In genomic region chr4:48683633-48684209, GRCm38 (mm10) we compare ENCODE assay signal across 9 mouse cellular contexts. TPM values are rescaled to one million over a fixed set of nuclear protein-coding genes. Genes with fewer than 3 reads are reported as not detected.
DNase-seq lines count a peak whose midpoint lies in the region; ATAC-seq and TF ChIP-seq lines count a peak whose summit lies in the region.
"Not testable (repeated sequence)": the region's sequence is repeated elsewhere in the genome, so short reads cannot be mapped to it uniquely, and the experiment has no call there.
"Had no signal": no experiment of that assay in that cellular context is flagged by ENCODE, and none has a peak within 500 bp of the region (broad histone marks: within the 10 kb centered on the region; RNA-seq: fewer than 3 reads in every experiment).

No protein-coding gene starts in this region.

- H3K4me1 ChIP-seq in CH12.LX (ENCODE audit: control insufficient read depth in 1 of 2, insufficient read depth in 2 of 2), result peaks cover 2 to 18% of the 10 kb centered on the region in 2 experiments; a peak in 3 of 4 replicates
- not testable (repeated sequence) for H3K4me1 ChIP-seq in cortical plate, adult 2 months (ENCODE audit: control insufficient read depth, insufficient read depth, low read length); forebrain, postnatal 0 days (ENCODE audit: insufficient read depth)

- H3K9me3 ChIP-seq in CH12.LX (replicated peaks; ENCODE audit: low read length); forebrain, postnatal 0 days (ENCODE audit: low read length): not testable (repeated sequence)

- TF ChIP-seq POLR2A in CH12.LX (IDR thresholded peaks at IDR 0.05; ENCODE audit: low read depth, low read length), result peak; percentile 84
- TF ChIP-seq POLR2A in cortical plate, adult 2 months (IDR thresholded peaks at IDR 0.05; ENCODE audit: extremely low read depth, insufficient read depth, low read length), result not testable (repeated sequence)

- in situ Hi-C loops in CH12.LX (cut with MboI; ENCODE audit: low pct_ligation_motif_present, low pct_unique_long_range_greater_than_20kb, low sequenced_read_pairs), result not testable (repeated sequence)

- H3K4me3 ChIP-seq in CH12.LX (replicated peaks in 1 of 3; ENCODE audit: low read depth in 2 of 3, low read length in 2 of 3, poor library complexity in 1 of 3), result peak overlapping the region; percentile 73 to 77 (median 74)
- H3K4me3 ChIP-seq in cortical plate, adult 2 months (ENCODE audit: insufficient read depth, low read length), result peak overlapping the region; percentile 41
- not testable (repeated sequence) for H3K4me3 ChIP-seq in forebrain, postnatal 0 days (ENCODE audit: low read depth, low read length)
- H3K4me3 ChIP-seq in layer of hippocampus, adult 2 months, result peak overlapping the region; percentile 52
- peak overlapping the region; percentile 44 for H3K4me3 ChIP-seq in left cerebral cortex, adult 2 months

- TF ChIP-seq CTCF in CH12.LX (conservative IDR thresholded peaks at IDR 0.05 in 1 of 2, IDR thresholded peaks at IDR 0.05 in 1 of 2; ENCODE audit: low read depth in 2 of 2, low read length in 2 of 2); cortical plate, adult 2 months (IDR thresholded peaks at IDR 0.05; ENCODE audit: extremely low read depth, insufficient read depth, low read length); forebrain, postnatal 0 days (IDR thresholded peaks at IDR 0.05; ENCODE audit: low read depth); layer of hippocampus, adult 2 months (conservative IDR thresholded peaks at IDR 0.05); left cerebral cortex, adult 2 months (IDR thresholded peaks at IDR 0.05): not testable (repeated sequence)

- intact Hi-C loops in left cerebral cortex, adult 2 months (cut with DNase I), result loop anchor here (2.0 kb wide), 1 partner anchor 143 kb away; no protein-coding TSS in a partner anchor

- dilution Hi-C loops in CH12.LX (cut with MboI; ENCODE audit: extremely low pct_ligation_motif_present, extremely low pct_unique_long_range_greater_than_20kb, low sequenced_read_pairs), result not testable (repeated sequence)

- not testable (repeated sequence) for TF ChIP-seq EP300 in CH12.LX (IDR thresholded peaks at IDR 0.05; ENCODE audit: low read length)

- peak overlapping the region; percentile 89 for H3K27ac ChIP-seq in CH12.LX (ENCODE audit: insufficient read depth, low read depth)
- H3K27ac ChIP-seq in cortical plate, adult 2 months (ENCODE audit: insufficient read depth, low read length), result peak overlapping the region; percentile 96
- H3K27ac ChIP-seq in forebrain, postnatal 0 days (ENCODE audit: low read depth, low read length), result not testable (repeated sequence)
- H3K27ac ChIP-seq in layer of hippocampus, adult 2 months, result peak overlapping the region; percentile 87
- H3K27ac ChIP-seq in left cerebral cortex, adult 2 months, result peak overlapping the region; percentile 81

- peaks cover 19% of the 10 kb centered on the region for H3K79me2 ChIP-seq in CH12.LX (replicated peaks; ENCODE audit: control insufficient read depth, extremely low read depth, insufficient read depth, poor library complexity, severe bottlenecking)

- TF ChIP-seq RAD21 in CH12.LX (IDR thresholded peaks at IDR 0.05; ENCODE audit: low read depth, low read length), result not testable (repeated sequence)

- H3K27me3 ChIP-seq in CH12.LX (replicated peaks); forebrain, postnatal 0 days (ENCODE audit: insufficient read depth, low read length): not testable (repeated sequence)

- peak overlapping the region; percentile 99 for H3K9ac ChIP-seq in CH12.LX (ENCODE audit: insufficient read depth, low read depth)
- not testable (repeated sequence) for H3K9ac ChIP-seq in forebrain, postnatal 0 days

- DNase-seq in CH12.LX (ENCODE audit: extremely low read depth) (peak; percentile 66), MEL-GATA-1-ER (ENCODE audit: extremely low read depth, low read depth) (peak; percentile 55)
- peak; percentile 21 for DNase-seq in cerebellum, adult 11-12 months
- DNase-seq in forebrain, postnatal 0 days, result peak; percentile 32
- DNase-seq in heart, adult 11 months, result peak; percentile 77
- DNase-seq in layer of hippocampus, adult 2 months (ENCODE audit: low spot score in 2 of 2); left cerebral cortex, adult 2 months (ENCODE audit: extremely low spot score in 1 of 2, low spot score in 2 of 2): not testable (repeated sequence)

- ATAC-seq in forebrain, postnatal 0 days, result peak; percentile 63

- H3K4me2 ChIP-seq in CH12.LX (ENCODE audit: insufficient read depth, low read depth, poor library complexity, severe bottlenecking), result peak overlapping the region; percentile 93
- not testable (repeated sequence) for H3K4me2 ChIP-seq in forebrain, postnatal 0 days (ENCODE audit: low read depth)

- H3K36me3 ChIP-seq in CH12.LX (replicated peaks in 1 of 2; ENCODE audit: control insufficient read depth in 1 of 2, insufficient read depth in 1 of 2, low read length in 1 of 2), result peaks cover 4 to 22% of the 10 kb centered on the region in 2 experiments
- H3K36me3 ChIP-seq in forebrain, postnatal 0 days (ENCODE audit: insufficient read depth), result not testable (repeated sequence)

- WGBS in forebrain, postnatal 0 days, result 87% methylated on average over 15 of the region's 21 CpGs

TF ChIP-seq in CH12.LX, 34 proteins besides CTCF, POLR2A, EP300 and RAD21:
- TF ChIP-seq TBP (conservative IDR thresholded peaks at IDR 0.05; ENCODE audit: low read depth, low read length) (peak; percentile 86), MAZ (IDR thresholded peaks at IDR 0.05; ENCODE audit: low read depth, low read length) (0 out of 2 replicates have a peak, but pooled peaks have one; percentile 39), MYC (IDR thresholded peaks at IDR 0.05; ENCODE audit: low read depth, low read length) (0 out of 2 replicates have a peak, but pooled peaks have one; percentile 55), NELFE (IDR thresholded peaks at IDR 0.05; ENCODE audit: low read depth, low read length) (peak; percentile 62), TCF12 (IDR thresholded peaks at IDR 0.05; ENCODE audit: low read depth, low read length) (peak; percentile 35; the same call in 1 of the 2 replicates), SIN3A (IDR thresholded peaks at IDR 0.05; ENCODE audit: low read length) (peak; percentile 37; the same call in 1 of the 2 replicates), ZMIZ1 (IDR thresholded peaks at IDR 0.05; ENCODE audit: low read depth, low read length) (0 out of 2 replicates have a peak, but pooled peaks have one; percentile 37)

RNA-seq across cellular contexts. Expression of gene Cavin4, which starts 20.4 kb away (rescaled TPM):
- total RNA-seq in CH12.LX (2012; rRNA removed) (0.13 and 0.21 TPM in 2 replicates), CH12.LX (2014; rRNA removed) (0.18 and 0.24 TPM in 2 replicates)
- polyA plus RNA-seq in CH12.LX (2012; ENCODE audit: insufficient read length, low read depth), result 0.26 and 0.55 TPM in 2 replicates
- polyA plus RNA-seq in cortical plate, adult 2 months (2012; rRNA removed), result 0.83 and 0.90 TPM in 2 replicates
- 2.1 and 3.2 TPM in 2 replicates for total RNA-seq in forebrain, postnatal 0 days (2014; rRNA removed)
- polyA plus RNA-seq in forebrain, postnatal 0 days (2015; fragmentation: Nextera tagmentation; extraction: Ambion mirVana), result 0.94 and 1.4 TPM in 2 replicates
- 1 to 10 TPM; 2.1 TPM for total RNA-seq in layer of hippocampus, adult 2 months (2021)
- total RNA-seq in left cerebral cortex, adult 2 months (2021), result 1 to 10 TPM; 2.1 TPM
- polyA plus RNA-seq: adrenal gland, adult 2 months had no signal
